Mouse (Mus musculus) adrenal gland, postnatal 14 days (tissue): ENCODE results near the gene Myl3. TPM values are rescaled to one million over a fixed set of nuclear protein-coding genes. Genes with fewer than 3 reads are reported as not detected.
A peak's percentile ranks its signal among the peaks of the same experiment; 100 is the strongest.

ENCODE experiments used
- DNase-seq: peaks from one replicate; pipeline ENCODE4 v3.0.0; 2021; ENCODE audit warnings: mixed read lengths
- total RNA-seq: library from RNA; stranded (reverse); gene quantifications from 2 replicates; pipeline ENCODE4 v1.2.3, GENCODE M21; 2021

Myl3 gene
- total RNA-seq, 1 experiment from 2014 or later, result 0.37 TPM

GRCm38 (mm10) chr9:110731859-110732258 lies 9.8 kb upstream of the Myl3 start:
- no peak for DNase-seq

GRCm38 (mm10) chr9:110732623-110733022 lies 9.0 kb upstream of the Myl3 start:
- DNase-seq, result peak; percentile 86

DNA sequence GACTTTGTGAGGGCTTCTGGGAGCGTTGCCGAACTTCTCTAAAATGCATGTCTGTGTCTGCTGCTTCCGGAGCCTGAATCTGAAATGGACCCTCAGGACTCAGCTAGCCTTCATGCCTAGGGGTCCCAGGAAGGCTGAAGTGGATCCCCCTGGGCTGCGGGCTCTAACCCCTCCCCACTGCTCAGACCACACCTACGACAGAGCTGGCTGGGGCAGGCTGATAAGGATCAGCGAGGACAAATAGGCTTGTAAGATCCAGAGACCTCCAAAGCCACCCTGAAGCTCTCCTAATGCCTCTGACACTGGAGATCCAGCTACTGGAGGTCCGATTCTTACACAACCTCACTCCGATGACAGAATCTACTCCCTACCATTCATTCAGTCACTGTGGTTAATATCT lies 8.6 kb upstream of the Myl3 start:
- DNase-seq, result no peak

DNA sequence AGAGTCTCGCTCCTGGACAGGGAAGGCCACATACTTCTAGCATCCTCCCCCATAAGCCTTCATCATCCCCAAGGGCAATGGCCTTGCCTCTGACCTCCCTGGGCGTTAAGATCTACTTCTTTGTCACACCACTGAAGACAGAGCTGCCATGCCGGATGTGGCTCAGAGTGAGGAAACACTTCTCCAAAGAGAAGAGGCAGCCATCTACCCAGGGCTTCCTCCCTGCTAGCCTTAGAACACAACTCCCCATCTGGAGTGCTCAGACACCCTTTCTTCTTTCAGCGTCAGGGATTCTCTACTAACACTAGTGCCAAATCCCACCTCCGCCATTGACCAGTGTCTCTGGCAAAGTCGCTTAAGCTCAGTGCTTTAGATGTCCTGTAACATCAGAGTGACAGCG lies 7.5 kb upstream of the Myl3 start:
- no peak for DNase-seq

DNA sequence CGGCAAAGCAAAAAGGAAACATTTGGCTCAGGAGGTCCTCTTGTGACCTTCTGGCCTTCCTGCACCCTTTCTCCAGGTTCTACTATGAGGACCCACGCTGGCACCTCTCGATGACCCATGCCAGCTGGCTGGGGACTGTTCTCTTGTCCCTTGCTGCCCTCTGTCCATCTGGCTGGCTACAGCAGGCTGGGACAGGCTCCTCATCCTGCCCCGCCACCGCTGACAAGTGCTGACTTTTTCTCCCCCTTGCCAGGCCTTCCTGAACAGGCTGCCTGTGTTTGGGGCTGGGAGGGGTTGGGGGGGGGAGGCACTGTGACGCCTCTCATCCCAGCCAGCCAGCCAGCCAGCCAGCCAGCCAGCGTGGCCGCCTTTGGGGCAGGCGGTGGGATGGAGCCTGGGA lies 5.3 kb upstream of the Myl3 start:
- no peak for DNase-seq

DNA sequence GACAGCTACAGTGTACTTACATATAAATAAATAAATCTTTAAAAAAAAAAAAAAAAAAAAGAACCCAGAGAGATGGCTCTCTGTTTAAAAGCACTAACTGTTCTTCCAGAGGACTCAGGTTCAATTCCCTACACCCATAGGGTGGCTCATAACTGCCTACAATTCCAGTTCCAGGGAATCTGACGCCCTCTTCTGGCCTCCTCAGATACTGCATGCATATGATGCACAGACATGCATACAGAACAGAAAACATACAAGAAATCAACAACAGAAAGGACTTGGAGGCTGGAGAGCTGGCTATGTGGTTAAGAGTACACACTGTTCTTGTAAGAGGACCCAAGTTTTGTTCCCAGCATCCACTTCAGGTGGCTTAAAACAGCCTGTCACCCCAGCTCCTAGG lies 3.6 kb upstream of the Myl3 start:
- no peak for DNase-seq

GRCm38 (mm10) chr9:110739961-110740360 lies 1.7 kb upstream of the Myl3 start:
- no peak for DNase-seq

GRCm38 (mm10) chr9:110742295-110742950 lies 762 bp downstream of the Myl3 start:
- DNase-seq, result peak; percentile 50

- DNase-seq, result peak; percentile 32
Observed at GRCm38 (mm10) chr9:110742951-110743455, 1.3 kb downstream of the Myl3 start.

- peak; percentile 33 for DNase-seq
Observed at GRCm38 (mm10) chr9:110743456-110744323, 2.0 kb downstream of the Myl3 start.

- DNase-seq, result no peak
Observed at GRCm38 (mm10) chr9:110745752-110746151, 4.1 kb downstream of the Myl3 start.

GRCm38 (mm10) chr9:110746238-110746637 lies 4.6 kb downstream of the Myl3 start:
- no peak for DNase-seq

DNA sequence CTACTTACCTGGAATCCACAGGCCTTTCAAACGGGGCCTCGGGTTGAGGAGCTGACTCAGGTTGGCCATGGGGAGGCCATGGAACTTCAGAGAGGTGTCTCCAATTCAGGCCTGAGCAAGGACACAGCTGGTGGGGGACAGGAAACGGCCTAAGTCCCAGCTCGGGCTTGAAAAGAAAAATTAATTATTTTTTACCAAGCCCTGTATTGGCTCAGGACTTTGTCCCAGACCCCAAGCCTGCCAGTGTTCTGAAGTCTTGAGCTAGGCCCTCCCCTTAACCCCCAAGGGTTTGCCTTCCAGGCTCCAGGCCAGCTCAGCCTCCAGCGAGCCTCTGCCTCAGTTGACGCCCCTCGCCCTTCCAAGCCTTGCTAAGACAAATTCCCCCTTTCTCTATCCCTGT lies 5.3 kb downstream of the Myl3 start, which contains the start of gene Pth1r:
Gene Pth1r (minus strand): TSS at position 185 of the 400 bp plus-strand sequence.
- no peak for DNase-seq

DNA sequence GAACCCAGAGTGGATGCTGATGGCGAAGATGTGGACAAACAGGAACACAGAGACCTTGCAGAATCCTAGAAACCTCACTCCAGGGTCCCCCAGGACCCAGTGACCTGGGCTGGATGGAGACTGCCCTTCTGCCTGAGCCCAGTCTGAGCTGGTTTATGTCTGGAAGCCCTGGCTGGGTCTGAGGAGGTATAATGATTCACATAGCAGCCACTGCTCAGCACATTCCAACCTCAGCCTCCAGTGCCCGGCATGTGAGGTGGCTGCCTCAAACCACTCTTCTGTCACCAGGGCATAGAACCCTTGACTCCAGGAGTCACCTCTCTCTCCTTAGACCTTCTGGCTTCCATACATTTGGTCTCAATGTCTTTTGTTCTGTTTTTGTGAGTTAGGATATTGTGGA lies 6.8 kb downstream of the Myl3 start:
- DNase-seq, result no peak

GRCm38 (mm10) chr9:110750404-110751187 lies 8.9 kb downstream of the Myl3 start:
- no peak for DNase-seq

DNA sequence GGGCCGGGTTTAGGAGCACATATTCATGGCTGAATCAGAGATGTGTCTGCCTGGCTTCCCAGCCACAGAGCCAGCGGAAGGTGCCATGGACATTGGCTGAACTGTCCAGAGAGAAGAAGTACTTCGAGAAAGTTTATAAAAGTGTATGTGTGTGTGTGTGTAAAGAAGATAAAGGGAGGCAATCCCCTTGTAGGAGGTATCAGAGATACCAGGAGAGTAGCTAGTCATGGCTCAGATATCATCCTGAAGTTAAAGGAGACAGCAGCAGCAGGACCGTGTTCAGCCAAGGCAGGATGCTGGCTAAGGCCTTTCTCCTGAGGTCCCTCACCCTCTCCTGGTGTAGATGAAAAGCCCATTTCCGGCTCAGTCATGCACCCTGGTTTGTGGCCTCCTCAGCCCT lies 9.8 kb downstream of the Myl3 start:
- DNase-seq, result no peak

- no peak for DNase-seq
Observed at GRCm38 (mm10) chr9:110752917-110753435, 11.3 kb downstream of the Myl3 start.

- no peak for DNase-seq
Observed at GRCm38 (mm10) chr9:110753773-110754172, 12.1 kb downstream of the Myl3 start.

DNA sequence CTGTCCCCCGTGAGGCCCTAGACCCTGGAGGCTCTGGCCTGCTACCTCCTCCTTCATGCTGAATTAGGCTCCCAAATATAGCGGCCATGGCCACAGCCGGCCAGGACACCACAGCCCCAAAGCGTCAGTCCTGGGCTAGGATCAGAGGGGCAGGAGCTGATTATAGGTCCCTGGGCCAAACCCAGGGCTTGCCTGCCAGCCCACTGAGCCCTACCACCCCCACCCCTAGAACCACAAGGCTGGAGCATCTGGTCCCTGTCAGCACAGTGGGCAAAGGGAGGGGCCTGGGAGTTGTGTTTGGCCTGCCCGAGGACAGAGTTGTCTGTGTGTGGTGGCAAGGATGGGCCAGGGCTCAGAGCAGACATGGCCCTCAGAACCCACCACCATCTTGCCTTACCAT lies 16.2 kb downstream of the Myl3 start:
- no peak for DNase-seq

DNA sequence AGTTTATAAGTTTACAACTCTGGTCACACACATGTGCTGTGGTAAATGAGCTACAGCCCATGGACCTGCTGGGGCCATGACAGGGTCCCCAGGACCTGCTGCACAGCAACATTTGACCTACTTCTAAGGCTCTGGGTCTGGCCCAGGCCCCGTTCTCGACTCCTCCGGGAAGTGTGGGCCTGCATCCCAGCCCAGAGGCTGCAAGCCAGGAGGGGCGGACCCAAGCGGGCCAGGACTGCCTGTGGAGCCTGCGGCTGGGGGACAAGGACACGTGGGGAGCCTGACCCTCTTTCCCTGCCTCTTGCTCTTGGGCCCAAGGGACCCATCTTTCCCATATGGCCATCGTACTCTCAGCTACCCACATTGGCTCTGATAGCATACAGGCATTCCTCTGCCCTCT lies 16.9 kb downstream of the Myl3 start:
- peak; percentile 78 for DNase-seq

DNA sequence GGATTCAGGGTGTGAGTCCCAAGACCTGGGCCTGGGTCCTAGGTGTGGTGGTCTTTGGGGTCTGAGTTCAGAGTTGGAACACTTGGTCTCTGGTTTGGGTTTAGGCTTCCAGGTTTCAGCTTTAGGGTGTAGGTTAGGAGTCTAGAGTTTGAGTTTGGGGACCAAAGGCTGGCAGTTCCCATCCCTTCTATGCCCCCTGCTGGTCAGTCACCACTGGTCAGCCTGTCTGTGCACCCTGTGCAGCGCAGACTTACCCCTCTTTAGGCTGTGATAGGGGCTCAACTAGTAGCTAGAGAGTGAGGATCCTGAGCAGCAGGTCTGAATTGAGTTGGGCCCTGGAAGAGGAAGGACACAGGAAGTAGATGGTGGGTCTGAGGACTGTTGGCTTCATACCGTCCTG lies 17.6 kb downstream of the Myl3 start:
- DNase-seq, result peak; percentile 78

DNA sequence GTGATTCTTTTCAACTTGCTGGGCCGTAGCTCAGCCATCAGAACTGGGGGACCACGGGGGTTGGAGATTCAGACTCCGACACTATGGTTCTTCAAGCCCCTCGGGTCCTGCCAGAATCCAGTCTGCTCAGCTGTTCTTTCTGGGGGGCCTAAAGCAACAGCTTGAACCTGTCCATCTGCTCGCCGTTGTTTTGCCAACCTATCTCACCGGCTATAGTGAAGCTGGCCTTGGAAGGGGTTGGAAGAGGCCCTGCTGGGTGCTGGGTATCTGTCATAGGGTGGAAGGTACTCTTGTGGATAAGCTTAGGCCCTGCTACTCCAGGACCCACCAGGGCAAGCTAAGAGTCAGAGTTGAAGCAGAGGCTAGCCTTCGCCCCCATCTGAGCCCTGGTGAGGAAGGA lies 19.2 kb downstream of the Myl3 start:
- DNase-seq, result no peak
